Mouse (Mus musculus) kidney, postnatal 25 days (tissue): ENCODE measurements around the gene Ttc32.
A peak's percentile ranks its signal among the peaks of the same experiment; 100 is the strongest.
"Not testable (repeated sequence)": the region's sequence is repeated elsewhere in the genome, so short reads cannot be mapped to it uniquely, and the experiment has no call there.

Experiments used
- DNase-seq, 2 experiments: peaks; one replicate each; pipeline ENCODE4 v3.0.0; 2021; ENCODE audit warnings: mixed read lengths in 2 of 2

The Ttc32 gene

DNA sequence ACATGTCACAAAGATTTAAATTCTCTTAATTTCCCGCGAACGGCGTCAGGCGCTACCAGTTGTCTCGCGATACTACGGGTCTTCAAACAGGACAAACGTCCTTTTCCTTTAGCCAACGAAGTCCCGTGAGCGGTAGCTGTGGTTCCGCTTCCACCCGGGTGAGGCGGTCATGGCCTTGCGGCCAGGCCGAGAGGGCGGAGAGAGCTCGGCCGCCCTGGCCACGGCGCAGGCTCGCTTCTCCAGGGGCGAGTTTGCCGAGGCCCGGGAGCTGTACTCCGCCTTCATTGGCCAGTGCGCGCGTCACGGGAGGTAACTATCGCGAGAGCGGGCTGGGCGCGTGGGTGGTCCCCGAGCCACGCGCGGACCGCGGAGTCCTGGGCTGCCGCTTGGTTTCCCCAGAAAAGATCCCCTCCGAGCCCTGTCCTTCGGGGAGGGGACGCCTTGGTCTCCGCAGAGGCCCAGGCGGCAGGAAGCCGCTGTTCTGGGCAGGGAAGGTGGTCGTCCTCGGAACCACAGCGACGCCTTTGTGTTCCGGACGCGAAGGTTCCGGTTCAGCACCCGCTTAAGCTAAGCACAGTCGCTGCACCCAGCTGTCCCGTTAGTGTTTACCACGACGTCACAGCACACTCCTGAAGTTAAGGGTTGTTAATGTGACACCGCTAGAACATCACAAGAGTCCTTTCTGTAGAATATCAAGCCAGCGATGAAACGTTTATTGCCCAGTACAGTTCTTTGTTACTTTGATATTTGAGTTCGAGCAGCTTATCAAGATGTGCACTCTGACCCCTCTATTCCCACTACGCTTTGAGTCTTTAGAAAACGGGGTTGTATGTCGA lies at the start of gene Ttc32:
Ttc32 (plus strand) TSS at position 110 of the 836 bp plus-strand sequence.
- DNase-seq: peak; percentile 96 to 97

- no peak for DNase-seq
Measured at GRCm38 (mm10) chr12:8993231-8993630, 36.6 kb upstream of the Ttc32 start.

DNA sequence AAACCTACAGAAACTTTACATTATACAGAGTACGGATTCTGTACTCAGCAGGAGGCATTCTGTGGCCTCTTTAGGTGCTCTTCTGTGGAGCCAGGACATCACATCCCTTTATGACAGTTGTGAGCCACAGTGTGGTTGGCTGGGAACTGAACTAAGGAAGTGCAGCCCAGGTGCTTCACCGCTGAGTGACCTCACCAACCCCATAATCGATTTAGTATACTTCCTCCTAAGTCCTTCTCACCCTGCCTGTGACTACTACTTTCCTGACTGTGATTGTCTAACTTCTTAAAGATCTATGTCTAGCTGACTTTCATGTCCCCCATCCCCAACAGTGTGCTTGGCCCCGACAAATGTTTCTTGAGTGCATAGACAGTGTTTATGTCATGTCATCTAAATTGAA lies 31.5 kb upstream of the Ttc32 start:
- no peak for DNase-seq

DNA sequence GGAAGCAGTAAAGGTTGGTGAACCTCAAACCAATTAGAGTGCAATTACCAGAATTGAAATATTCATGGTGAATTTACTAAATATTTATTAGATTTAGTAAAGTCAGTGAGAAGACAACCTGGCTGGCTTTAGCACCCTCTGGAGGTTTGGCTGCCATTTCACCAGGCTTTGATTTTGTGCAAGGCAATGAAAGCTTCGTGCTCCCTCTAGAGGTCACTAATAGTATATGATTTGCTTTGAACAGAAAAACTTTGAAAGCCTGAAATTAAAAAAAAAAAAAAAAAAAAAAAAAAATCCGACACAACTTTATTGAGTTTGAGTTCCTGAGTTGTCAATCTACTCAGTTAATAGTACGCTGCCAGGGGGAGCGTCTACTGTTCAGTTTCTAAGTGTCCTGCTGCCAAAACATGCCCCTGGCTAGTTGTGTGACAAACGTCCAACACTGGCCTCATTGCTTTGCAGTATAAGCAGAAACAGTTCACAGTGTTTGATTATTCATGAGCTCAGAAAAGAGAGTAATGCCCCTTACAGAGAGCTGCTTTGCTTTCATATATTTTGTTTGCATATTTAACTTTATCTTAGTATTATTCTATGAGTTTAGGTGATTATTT lies 27.7 kb upstream of the Ttc32 start:
- peak; percentile 67 to 70 for DNase-seq

DNA sequence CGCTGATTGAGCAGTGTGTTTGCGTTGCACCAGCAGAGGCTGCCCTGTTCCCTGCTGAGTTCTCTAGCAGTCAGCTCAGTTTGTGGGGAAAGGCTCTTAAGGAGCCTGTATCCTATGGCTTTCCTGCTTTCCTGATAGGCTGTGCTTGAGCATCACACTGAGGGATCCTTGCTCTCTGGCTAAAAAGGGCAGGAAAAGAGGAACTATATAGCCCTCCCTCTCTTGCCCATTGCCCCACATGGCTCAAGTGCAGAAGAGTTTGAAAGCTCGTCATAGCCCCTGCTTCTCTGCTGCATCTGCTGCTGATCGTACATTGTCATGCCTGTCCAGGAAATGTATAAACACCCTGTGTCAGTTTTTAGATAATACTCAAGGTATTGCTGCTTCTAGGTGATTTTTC lies 22.7 kb upstream of the Ttc32 start:
- no peak for DNase-seq

GRCm38 (mm10) chr12:9007811-9008210 lies 22.0 kb upstream of the Ttc32 start:
- no peak for DNase-seq

DNA sequence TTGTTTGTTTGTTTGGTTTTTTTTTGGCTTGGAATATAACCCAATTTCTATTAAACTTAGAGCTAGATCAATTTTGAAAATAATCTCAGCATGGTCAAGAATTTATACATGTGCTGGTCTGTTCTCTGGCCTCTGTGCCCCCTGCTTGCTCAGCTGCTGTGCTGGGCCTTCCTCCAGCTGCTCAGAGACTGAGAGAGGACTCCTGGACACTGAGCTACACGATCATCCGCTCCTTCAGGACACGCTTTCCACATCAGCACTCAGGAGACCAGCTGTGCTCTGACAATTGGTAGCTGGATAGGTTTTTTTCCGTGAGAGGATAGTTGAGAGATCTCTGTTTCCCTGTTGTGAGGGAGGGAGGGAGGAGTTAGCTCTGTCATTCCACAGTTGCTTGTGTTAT lies 19.5 kb upstream of the Ttc32 start:
- DNase-seq: no peak

DNA sequence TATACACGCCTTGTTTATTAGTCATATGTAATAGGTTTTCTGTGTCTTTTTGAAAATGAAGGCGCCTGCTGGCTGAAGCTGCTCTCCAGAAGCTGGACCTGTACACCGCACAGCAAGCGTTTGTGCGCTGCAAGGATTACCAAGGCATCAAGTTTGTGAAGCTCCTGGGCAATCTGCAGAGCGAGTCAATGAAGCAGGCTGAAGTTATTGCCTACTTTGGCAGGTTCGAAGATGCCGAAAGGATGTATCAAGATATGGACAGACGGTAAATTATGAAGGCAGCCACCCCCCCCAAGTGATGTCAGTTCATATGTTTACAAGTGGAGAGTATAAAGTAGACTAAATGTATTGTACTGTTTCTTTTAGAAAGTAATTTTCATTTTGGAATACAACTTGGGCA lies 13.4 kb upstream of the Ttc32 start:
- no peak for DNase-seq

GRCm38 (mm10) chr12:9020431-9020830 lies 9.4 kb upstream of the Ttc32 start:
- no peak for DNase-seq

DNA sequence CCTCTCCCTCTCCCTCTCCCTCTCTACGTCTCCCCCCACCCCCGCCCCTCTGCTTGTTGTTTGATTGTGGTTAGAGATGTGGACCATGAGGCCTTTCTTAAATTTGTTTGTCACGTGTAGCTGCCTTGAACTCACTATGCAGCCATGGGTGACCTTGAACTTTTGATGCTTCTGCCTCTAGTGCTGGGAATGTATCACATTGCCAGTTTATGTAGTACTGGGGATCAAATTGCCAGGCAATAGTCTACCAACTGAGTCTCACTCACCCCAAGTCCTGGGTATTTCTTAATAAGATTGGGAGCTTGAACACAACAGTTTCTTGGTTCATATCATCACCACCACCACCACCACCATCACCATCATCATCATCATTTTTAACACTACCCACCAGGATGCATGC lies 8.8 kb upstream of the Ttc32 start:
- no peak for DNase-seq

- DNase-seq: no peak
Measured at GRCm38 (mm10) chr12:9023031-9023430, 6.8 kb upstream of the Ttc32 start.

GRCm38 (mm10) chr12:9024071-9024470 lies 5.7 kb upstream of the Ttc32 start:
- DNase-seq: no peak

DNA sequence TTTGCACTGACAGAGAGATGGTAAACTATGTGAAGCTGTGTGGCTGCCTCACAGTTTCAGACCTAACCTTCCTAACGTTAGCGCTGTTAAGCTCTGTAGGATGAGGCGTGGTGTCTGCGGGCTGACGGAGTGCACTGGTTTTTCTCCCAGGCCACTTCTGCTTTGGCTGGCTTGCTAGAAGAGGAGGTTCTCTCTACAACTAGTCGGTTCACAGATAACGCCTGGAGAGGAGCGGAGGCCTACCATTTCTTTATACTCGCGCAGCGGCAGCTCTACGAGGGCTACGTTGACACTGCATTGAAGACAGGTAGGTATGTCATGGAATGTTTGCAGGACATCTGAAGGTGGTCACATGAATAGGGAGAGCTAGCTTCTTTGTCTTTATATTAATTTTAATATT lies 5.1 kb upstream of the Ttc32 start:
- no peak for DNase-seq

GRCm38 (mm10) chr12:9026843-9027242 lies 3.0 kb upstream of the Ttc32 start:
- DNase-seq: no peak

GRCm38 (mm10) chr12:9028816-9029215 lies 981 bp upstream of the Ttc32 start:
- DNase-seq: not testable (repeated sequence)

GRCm38 (mm10) chr12:9029506-9029887 lies 300 bp upstream of the Ttc32 start:
- DNase-seq: no peak

- DNase-seq: no peak
Measured at GRCm38 (mm10) chr12:9031166-9031565, 1.4 kb downstream of the Ttc32 start.

- DNase-seq: no peak
Measured at GRCm38 (mm10) chr12:9033140-9033539, 3.3 kb downstream of the Ttc32 start.

DNA sequence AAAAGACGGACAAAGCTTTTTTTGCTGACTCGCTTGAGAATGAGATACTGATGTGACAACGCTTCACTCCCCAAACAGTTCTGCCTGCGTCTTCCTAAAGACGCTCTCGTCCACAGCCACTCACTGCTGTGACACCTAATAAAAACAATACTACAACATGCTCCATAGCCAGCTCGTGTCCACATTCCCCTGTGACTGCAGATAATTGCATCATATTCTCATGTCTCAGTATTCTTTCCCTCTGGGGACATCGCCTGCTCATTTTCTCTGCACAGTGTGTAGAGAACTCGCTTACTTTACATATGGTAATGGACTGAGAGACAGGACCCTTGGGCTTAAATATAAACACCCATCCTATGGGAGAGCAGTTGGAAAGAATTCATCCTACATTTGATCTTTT lies 6.6 kb downstream of the Ttc32 start:
- no peak for DNase-seq

GRCm38 (mm10) chr12:9040177-9040576 lies 10.4 kb downstream of the Ttc32 start:
- DNase-seq: no peak

GRCm38 (mm10) chr12:9040686-9041085 lies 10.9 kb downstream of the Ttc32 start:
- no peak for DNase-seq

DNA sequence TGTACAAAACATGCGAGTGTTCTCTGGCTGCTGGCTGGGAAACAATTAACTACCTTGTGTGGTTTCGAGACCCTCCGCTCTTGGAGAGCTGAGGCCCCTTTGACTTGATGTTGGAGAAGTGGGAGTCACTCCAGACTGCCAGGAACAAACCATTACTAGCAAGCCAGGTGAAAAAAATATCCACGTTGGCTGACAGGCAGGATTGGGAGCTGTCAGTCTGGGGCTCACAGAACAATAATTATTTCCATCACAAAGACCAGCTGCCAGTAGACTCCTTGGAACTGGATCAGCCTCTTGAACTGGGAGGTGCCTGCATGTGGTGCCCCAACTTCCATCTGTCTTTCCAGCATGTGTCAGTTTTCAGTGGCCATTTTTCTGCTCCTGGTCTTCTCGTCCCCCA lies 12.5 kb downstream of the Ttc32 start:
- DNase-seq: no peak

- DNase-seq: no peak
Measured at GRCm38 (mm10) chr12:9042759-9043158, 13.0 kb downstream of the Ttc32 start.

- DNase-seq: no peak
Measured at GRCm38 (mm10) chr12:9044666-9045065, 14.9 kb downstream of the Ttc32 start.

GRCm38 (mm10) chr12:9046674-9047073 lies 16.9 kb downstream of the Ttc32 start:
- no peak for DNase-seq
